Mouse (Mus musculus) CD4-positive, CD25-positive, alpha-beta regulatory T cell, adult 2 months (primary cell): ENCODE measurements around the gene Mlxip.
A peak's percentile ranks its signal among the peaks of the same experiment; 100 is the strongest.

Source experiments
- DNase-seq: peaks from one replicate; pipeline ENCODE4 v3.0.0-alpha.2; 2012; ENCODE audit warnings: low read depth, low spot score

Mlxip gene

GRCm38 (mm10) chr5:123381968-123382367 lies 12.6 kb upstream of the Mlxip start:
- DNase-seq, result no peak

GRCm38 (mm10) chr5:123382686-123383085 lies 11.9 kb upstream of the Mlxip start:
- no peak for DNase-seq

GRCm38 (mm10) chr5:123388452-123388851 lies 6.1 kb upstream of the Mlxip start:
- DNase-seq, result no peak

- DNase-seq, result no peak
These were observed 3.8 kb upstream of the Mlxip start for GRCm38 (mm10) chr5:123390536-123391441.

GRCm38 (mm10) chr5:123391442-123391809 lies 3.2 kb upstream of the Mlxip start:
- peak; percentile 58 for DNase-seq

- DNase-seq, result no peak
These were observed 754 bp upstream of the Mlxip start for GRCm38 (mm10) chr5:123393786-123394302.

- DNase-seq, result peak; percentile 62
These were observed 621 bp downstream of the Mlxip start for GRCm38 (mm10) chr5:123394957-123395881.

GRCm38 (mm10) chr5:123396901-123397464 lies 2.4 kb downstream of the Mlxip start:
- DNase-seq, result no peak

GRCm38 (mm10) chr5:123397786-123398185 lies 3.2 kb downstream of the Mlxip start:
- peak; percentile 51 for DNase-seq

GRCm38 (mm10) chr5:123398856-123399498 lies 4.4 kb downstream of the Mlxip start:
- DNase-seq, result no peak

GRCm38 (mm10) chr5:123404480-123404879 lies 9.9 kb downstream of the Mlxip start:
- no peak for DNase-seq

- DNase-seq, result no peak
These were observed 12.4 kb downstream of the Mlxip start for GRCm38 (mm10) chr5:123406952-123407351.

- no peak for DNase-seq
These were observed 13.6 kb downstream of the Mlxip start for GRCm38 (mm10) chr5:123408176-123408575.

GRCm38 (mm10) chr5:123412193-123412592 lies 17.6 kb downstream of the Mlxip start:
- no peak for DNase-seq

- DNase-seq, result no peak
These were observed 19.3 kb downstream of the Mlxip start for GRCm38 (mm10) chr5:123413866-123414363.

- DNase-seq, result no peak
These were observed 21.6 kb downstream of the Mlxip start for GRCm38 (mm10) chr5:123416149-123416548.

GRCm38 (mm10) chr5:123416566-123417518 lies 22.2 kb downstream of the Mlxip start:
- no peak for DNase-seq

GRCm38 (mm10) chr5:123423885-123424284 lies 29.3 kb downstream of the Mlxip start:
- DNase-seq, result no peak

GRCm38 (mm10) chr5:123427556-123427955 lies 33.0 kb downstream of the Mlxip start:
- DNase-seq, result no peak
